Mouse (Mus musculus) heart, embryonic 14.5 days (tissue): ENCODE measurements around the gene Npas1. TPM values are rescaled to one million over a fixed set of nuclear protein-coding genes. Genes with fewer than 3 reads are reported as not detected.

Experiments
- ATAC-seq: fragments of 200-750 bp; cut with Nextera tagmentation; 2 replicates; pipeline ENCODE4 v1.8.0; 2017; ENCODE audit warnings: low read depth, moderate TSS enrichment; ENCODE audit not compliant: insufficient number of reproducible peaks, insufficient read depth, low FRiP score
- H3K27ac ChIP-seq, 2 experiments: fragments of 200-500 bp in 1 of 2; fragments of 300-500 bp in 1 of 2; sonication (generic) in 1 of 2; replicated peaks in 1 of 2; 2 replicates each; pipeline ENCODE4 v1.5.1; 2012 to 2014; ENCODE audit warnings: low read depth in 2 of 2, low read length in 2 of 2, control low read depth in 1 of 2, mild to moderate bottlenecking in 1 of 2, mixed read lengths in 1 of 2; ENCODE audit not compliant: control insufficient read depth in 1 of 2, insufficient read depth in 1 of 2
- H3K27me3 ChIP-seq: fragments of 300-500 bp; sonication (generic); 2 replicates; pipeline ENCODE4 v1.6.1; 2014; ENCODE audit warnings: mild to moderate bottlenecking, low read length, control low read depth; ENCODE audit not compliant: control insufficient read depth, insufficient read depth
- H3K36me3 ChIP-seq: fragments of 300-500 bp; sonication (generic); 2 replicates; pipeline ENCODE4 v1.6.1; 2014; ENCODE audit warnings: mild to moderate bottlenecking, control low read depth, low read length, mixed read lengths; ENCODE audit not compliant: control insufficient read depth, insufficient read depth
- H3K4me1 ChIP-seq, 2 experiments: fragments of 200-500 bp in 1 of 2; fragments of 300-500 bp in 1 of 2; sonication (generic) in 1 of 2; 2 replicates each; pipeline ENCODE4 v1.6.1; 2012 to 2014; ENCODE audit warnings: low read length in 2 of 2, control low read depth in 1 of 2, mixed read lengths in 1 of 2; ENCODE audit not compliant: control insufficient read depth in 2 of 2, insufficient read depth in 2 of 2
- H3K4me2 ChIP-seq: fragments of 300-500 bp; sonication (generic); 2 replicates; pipeline ENCODE4 v1.6.1; 2014; ENCODE audit warnings: mild to moderate bottlenecking, low read length
- H3K4me3 ChIP-seq, 2 experiments: fragments of 200-500 bp in 1 of 2; fragments of 300-500 bp in 1 of 2; sonication (generic) in 1 of 2; 2 replicates each; pipeline ENCODE4 v1.5.1; 2012 to 2014; ENCODE audit warnings: low read length in 2 of 2, mild to moderate bottlenecking in 2 of 2, control low read depth in 1 of 2, low read depth in 1 of 2, moderate library complexity in 1 of 2; ENCODE audit not compliant: control insufficient read depth in 1 of 2, insufficient read depth in 1 of 2
- H3K9ac ChIP-seq: fragments of 300-500 bp; sonication (generic); 2 replicates; pipeline ENCODE4 v1.6.1; 2014; ENCODE audit warnings: mild to moderate bottlenecking, low read length
- H3K9me3 ChIP-seq: fragments of 300-500 bp; sonication (generic); 2 replicates; pipeline ENCODE4 v1.6.1; 2016; ENCODE audit warnings: low read length, control low read depth; ENCODE audit not compliant: control insufficient read depth
- WGBS: fragments of 180-500 bp; shearing (Covaris S2); extraction: QIAGEN DNeasy Blood & Tissue Kit; methylation state at CpG from one replicate; pipeline ENCODE4 v1.1.7; 2014; 5-methylcytosine and 5-hydroxymethylcytosine counted together
- polyA plus RNA-seq: library from polyadenylated mRNA; unstranded; fragments of >200 nt; fragmentation: Nextera tagmentation; extraction: Ambion mirVana; gene quantifications from 2 replicates; pipeline ENCODE4 v1.2.1, GENCODE M21; 2014

Npas1 gene
- polyA plus RNA-seq, 1 experiment from 2014 or later: 0.20 TPM

DNA sequence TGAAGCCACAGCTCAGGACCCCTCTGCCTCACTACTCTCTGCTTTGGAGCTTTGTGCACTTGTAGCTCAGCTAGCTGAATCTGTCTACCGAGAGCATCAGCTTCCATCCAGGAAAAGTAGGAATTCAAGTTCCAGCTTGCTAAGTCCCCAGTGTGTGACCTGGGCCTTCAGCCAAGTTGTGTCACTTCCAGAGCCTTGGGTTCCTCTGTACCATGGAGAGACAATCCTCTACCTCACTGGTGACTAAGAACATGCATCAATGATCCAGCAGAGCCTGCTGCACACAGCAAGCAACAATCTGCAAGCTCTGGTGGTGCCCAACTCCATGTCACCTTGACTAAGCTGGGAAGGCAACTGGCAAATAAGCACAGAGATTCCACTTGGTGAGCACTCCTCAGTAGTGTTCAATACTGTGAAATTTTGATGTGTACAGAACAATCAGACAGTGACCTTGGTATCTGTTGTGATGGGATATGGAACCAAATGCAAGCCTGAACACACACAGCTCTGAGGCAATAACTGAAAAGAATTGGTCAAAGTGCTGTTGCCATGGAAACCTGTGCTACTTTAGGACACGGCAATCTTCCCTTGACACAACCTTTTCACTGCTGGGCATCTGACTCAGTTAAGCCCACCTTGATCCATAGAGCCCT lies 27.2 kb upstream of the Npas1 start:
- ATAC-seq: no peak
- no peak overlapping the region for H3K27ac ChIP-seq
- H3K4me1 ChIP-seq: peaks cover 0 to 2% of the 10 kb centered on the region in 2 experiments; a peak in 1 of 4 replicates
- no peaks in the 10 kb centered on the region for H3K9me3 ChIP-seq
- WGBS: 61% methylated on average over 2 of the region's 2 CpGs
- H3K9ac ChIP-seq: no peak overlapping the region
- no peak overlapping the region for H3K4me2 ChIP-seq
- no peaks in the 10 kb centered on the region for H3K27me3 ChIP-seq
- no peak overlapping the region for H3K4me3 ChIP-seq
- peaks cover 65% of the 10 kb centered on the region for H3K36me3 ChIP-seq

DNA sequence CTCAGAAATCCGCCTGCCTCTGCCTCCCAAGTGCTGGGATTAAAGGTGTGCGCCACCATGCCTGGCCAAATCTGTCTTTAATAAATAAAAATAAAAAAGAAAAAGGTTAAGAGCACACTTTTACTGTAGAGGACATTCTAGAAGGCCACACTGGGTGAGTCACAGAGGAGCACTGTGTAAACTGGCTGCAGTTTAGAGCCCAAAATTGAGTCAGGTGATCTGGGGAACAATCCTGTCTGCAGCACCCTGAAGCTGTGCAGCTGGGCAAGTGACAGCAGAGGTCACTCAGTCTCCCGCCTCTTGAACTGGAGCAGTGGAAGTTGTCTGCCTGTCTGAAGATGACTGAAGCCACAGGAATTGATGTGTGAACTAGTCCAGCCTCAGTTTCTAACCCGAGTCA lies 24.0 kb upstream of the Npas1 start:
- no peak for ATAC-seq
- Histone ChIP-seq H3K27me3 (no peaks in the 10 kb centered on the region), H3K27ac (no peak overlapping the region), H3K36me3 (peaks cover 79% of the 10 kb centered on the region), H3K9me3 (no peaks in the 10 kb centered on the region), H3K4me3 (no peak overlapping the region), H3K4me2 (no peak overlapping the region), H3K4me1 (peaks cover 0 to 2% of the 10 kb centered on the region in 2 experiments; a peak in 1 of 4 replicates), H3K9ac (no peak overlapping the region)
- 85% methylated on average over 4 of the region's 4 CpGs for WGBS

DNA sequence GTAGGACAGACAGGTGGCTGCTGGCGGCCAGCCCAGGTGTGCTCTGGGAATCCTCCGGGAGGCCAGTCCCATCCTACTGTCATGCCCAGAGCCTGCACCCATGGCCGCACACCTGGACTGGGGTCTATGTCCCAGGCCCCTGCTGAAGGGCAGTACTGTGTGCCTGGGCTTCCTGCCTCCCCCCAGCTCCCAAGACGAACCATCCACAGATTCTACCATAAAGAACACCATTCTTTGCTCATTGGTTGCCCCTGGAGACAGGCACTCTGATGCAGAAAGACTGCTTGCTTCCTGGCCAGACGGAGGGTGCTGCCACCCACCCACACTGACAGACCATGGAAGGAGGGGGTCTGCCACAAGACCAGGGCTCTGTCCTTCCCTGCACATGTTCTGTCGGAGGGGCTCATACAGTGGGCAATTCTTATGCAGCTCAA lies 22.2 kb upstream of the Npas1 start:
- no peak for ATAC-seq
- Histone ChIP-seq H3K4me3 (no peak overlapping the region), H3K27me3 (no peaks in the 10 kb centered on the region), H3K9me3 (no peaks in the 10 kb centered on the region), H3K4me2 (no peak overlapping the region), H3K4me1 (peaks cover 0 to 1% of the 10 kb centered on the region in 2 experiments; a peak in 1 of 4 replicates), H3K36me3 (peaks cover 79% of the 10 kb centered on the region), H3K9ac (no peak overlapping the region), H3K27ac (no peak overlapping the region)
- 82% methylated on average over 6 of the region's 6 CpGs for whole genome bisulfite sequencing

DNA sequence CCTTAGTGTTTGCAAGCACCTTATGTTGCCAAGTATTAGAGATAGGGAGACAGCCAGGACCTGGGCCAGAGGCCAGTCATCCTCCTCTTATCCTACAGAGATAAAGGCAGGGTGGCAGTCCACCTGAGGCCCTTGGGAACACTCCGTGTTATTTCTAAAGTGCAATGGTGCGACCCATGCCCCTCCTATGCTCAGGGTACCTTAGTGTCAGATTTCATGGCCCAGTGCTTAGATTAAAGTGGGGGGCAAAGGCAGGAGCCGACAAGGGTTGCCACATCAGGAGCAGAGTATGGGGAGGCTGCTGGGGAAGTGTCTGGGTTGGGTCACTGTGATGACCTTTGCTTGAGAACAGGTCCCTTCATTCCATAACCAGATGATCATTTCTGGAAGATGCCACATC lies 18.7 kb upstream of the Npas1 start:
- Histone ChIP-seq H3K4me3 (no peak overlapping the region), H3K36me3 (peaks cover 51% of the 10 kb centered on the region), H3K9me3 (no peaks in the 10 kb centered on the region), H3K9ac (no peak overlapping the region), H3K4me1 (no peaks in the 10 kb centered on the region), H3K27ac (no peak overlapping the region), H3K27me3 (no peaks in the 10 kb centered on the region), H3K4me2 (no peak overlapping the region)
- no peak for ATAC-seq
- WGBS: 72% methylated on average over 3 of the region's 3 CpGs

DNA sequence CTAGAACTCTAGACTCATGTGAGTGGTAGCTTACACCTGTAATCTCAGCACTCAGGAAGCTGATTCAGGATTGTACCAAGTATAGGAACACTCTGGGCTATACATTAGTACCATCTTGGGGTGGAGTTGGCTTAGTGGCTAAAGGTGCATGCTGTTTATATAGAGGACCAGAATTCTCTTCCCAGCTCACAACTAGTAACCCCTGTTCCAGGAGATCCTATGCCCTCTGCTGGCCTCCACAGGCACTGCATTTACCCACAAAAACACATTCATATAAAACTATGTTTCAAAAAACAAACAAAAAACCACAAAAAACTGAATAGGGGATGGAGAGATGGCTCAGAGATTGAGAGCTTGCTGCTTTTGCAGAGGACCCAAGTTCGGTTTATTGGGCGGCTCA lies 15.8 kb upstream of the Npas1 start:
- no peaks in the 10 kb centered on the region for H3K4me1 ChIP-seq
- no peak overlapping the region for H3K4me2 ChIP-seq
- H3K27ac ChIP-seq: no peak overlapping the region
- no peak overlapping the region for H3K9ac ChIP-seq
- H3K27me3 ChIP-seq: no peaks in the 10 kb centered on the region
- H3K4me3 ChIP-seq: no peak overlapping the region
- WGBS: 28% methylated on average over 2 of the region's 2 CpGs
- peaks cover 37% of the 10 kb centered on the region for H3K36me3 ChIP-seq
- H3K9me3 ChIP-seq: no peaks in the 10 kb centered on the region
- ATAC-seq: no peak

DNA sequence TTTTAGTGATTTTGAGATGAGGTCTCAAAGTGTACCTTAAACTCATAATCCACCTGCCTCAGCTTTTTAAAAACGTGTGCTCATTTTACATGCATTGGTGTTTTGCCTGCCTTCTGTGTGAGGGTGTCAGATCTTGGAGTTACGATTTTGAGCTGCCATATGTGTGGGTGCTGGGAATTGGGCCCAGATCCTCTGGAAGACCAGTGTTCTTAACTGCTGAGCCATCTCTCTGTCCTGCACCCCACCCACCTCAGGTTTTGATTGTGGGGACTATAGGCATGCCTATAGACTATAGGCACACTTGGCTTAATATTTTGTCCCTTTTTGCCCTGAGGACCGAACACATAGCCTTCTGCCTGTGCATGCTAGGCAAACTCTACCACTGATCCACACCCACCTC lies 14.7 kb upstream of the Npas1 start:
- no peaks in the 10 kb centered on the region for H3K9me3 ChIP-seq
- no peak overlapping the region for H3K9ac ChIP-seq
- no peak for ATAC-seq
- no peak overlapping the region for H3K4me3 ChIP-seq
- no peak overlapping the region for H3K4me2 ChIP-seq
- H3K27ac ChIP-seq: no peak overlapping the region
- H3K4me1 ChIP-seq: no peaks in the 10 kb centered on the region
- peaks cover 25% of the 10 kb centered on the region for H3K36me3 ChIP-seq
- WGBS: 62% methylated on average over 3 of the region's 3 CpGs
- no peaks in the 10 kb centered on the region for H3K27me3 ChIP-seq

DNA sequence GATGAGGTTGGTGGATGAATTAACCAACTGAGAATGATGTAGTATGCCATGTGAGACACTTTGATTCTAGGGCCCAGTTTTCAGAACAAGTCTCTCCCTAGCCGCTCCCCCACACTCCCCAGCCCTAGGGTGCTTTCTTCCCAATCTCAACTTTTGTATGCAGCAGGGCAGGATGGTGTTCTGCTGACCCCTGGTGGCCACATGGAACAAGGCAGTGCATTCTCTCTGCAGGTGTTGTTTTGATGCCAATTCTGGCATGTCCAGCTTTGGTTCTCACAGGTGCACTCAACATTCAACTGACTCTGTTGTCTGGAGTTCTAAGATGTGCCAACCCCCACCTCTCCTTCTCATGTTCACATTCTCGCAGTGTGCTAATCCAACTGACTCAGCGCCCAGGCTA lies 14.2 kb upstream of the Npas1 start:
- no peaks in the 10 kb centered on the region for H3K4me1 ChIP-seq
- no peak overlapping the region for H3K4me3 ChIP-seq
- no peaks in the 10 kb centered on the region for H3K9me3 ChIP-seq
- WGBS: 41% methylated on average over 3 of the region's 3 CpGs
- no peak overlapping the region for H3K4me2 ChIP-seq
- H3K27me3 ChIP-seq: no peaks in the 10 kb centered on the region
- no peak overlapping the region for H3K9ac ChIP-seq
- H3K36me3 ChIP-seq: peaks cover 21% of the 10 kb centered on the region
- no peak overlapping the region for H3K27ac ChIP-seq
- no peak for ATAC-seq

DNA sequence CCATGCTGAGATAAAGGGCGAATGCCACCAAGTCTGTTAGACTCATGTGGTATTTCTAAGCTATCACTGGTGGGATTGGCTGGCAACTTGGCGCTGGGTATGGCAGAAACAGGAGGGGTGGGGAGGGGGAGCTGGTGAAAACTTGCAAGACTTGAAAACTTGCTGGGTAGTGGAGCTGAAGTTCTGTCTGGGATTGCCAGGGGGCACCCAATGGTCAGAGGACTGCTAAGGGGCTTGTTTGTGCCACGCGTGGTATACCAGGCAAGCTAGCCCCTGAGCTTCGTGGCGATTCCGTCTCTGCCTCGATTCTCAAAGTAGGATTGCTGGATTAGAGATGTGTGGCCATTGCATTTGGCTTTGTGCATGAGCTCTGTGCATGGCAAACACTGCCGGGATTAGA lies 12.4 kb upstream of the Npas1 start:
- WGBS: 77% methylated on average over 9 of the region's 9 CpGs
- Histone ChIP-seq H3K4me3 (no peak overlapping the region), H3K4me1 (no peaks in the 10 kb centered on the region), H3K36me3 (0 out of 2 replicates have a peak, but pooled peaks cover 4% of the 10 kb centered on the region), H3K27ac (no peak overlapping the region), H3K27me3 (no peaks in the 10 kb centered on the region), H3K9ac (no peak overlapping the region), H3K9me3 (no peaks in the 10 kb centered on the region), H3K4me2 (no peak overlapping the region)
- ATAC-seq: no peak
